Mouse (Mus musculus) brain, embryonic 14.5 days (tissue): ENCODE results near the gene Gclm.

ENCODE experiments used
- CTCF ChIP-seq: fragments of 200-500 bp; IDR thresholded peaks from 2 replicates; pipeline ENCODE4 v1.5.1; 2012; ENCODE audit warnings: inconsistent platforms, mild to moderate bottlenecking, moderate library complexity, borderline replicate concordance; ENCODE audit not compliant: insufficient read depth, insufficient read length; ENCODE audit errors: extremely low read depth
- POLR2A ChIP-seq: fragments of 200-500 bp; IDR thresholded peaks from 2 replicates; pipeline ENCODE4 v1.6.1; 2012; ENCODE audit warnings: mild to moderate bottlenecking, inconsistent platforms, borderline replicate concordance; ENCODE audit not compliant: poor library complexity, insufficient read depth, insufficient read length, severe bottlenecking; ENCODE audit errors: extremely low read depth

DNA sequence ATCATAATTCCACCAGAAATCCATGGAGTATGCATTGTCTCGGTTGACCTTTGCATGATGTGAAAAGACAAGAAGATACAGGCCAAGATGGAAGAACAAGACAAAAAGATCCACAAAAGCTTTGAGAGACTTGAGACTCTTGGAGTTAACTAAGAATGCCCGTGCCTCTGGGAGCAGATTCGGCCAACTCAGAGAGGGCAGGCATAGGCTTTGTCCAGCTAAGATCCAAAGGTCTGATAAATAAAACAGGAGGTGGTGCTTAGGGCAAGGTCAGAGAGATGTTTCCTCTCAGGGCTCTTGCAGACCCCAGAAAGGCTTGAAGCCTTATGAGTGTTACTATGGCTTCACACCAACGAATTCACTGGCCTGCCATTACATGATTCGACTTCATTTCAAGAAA is 45.3 kb upstream of the Gclm start:
- TF ChIP-seq CTCF (no peak), POLR2A (no peak)
